Mouse (Mus musculus) lung, postnatal 0 days (tissue): ENCODE measurements around the gene Thra.

Experiments
- CTCF ChIP-seq: IDR thresholded peaks from 2 replicates; pipeline ENCODE4 v1.5.1; 2016; ENCODE audit warnings: antibody characterized with exemption, mild to moderate bottlenecking
- EP300 ChIP-seq: IDR thresholded peaks from 2 replicates; pipeline ENCODE4 v1.6.1; 2016; ENCODE audit warnings: antibody characterized with exemption, mild to moderate bottlenecking, control low read depth

DNA sequence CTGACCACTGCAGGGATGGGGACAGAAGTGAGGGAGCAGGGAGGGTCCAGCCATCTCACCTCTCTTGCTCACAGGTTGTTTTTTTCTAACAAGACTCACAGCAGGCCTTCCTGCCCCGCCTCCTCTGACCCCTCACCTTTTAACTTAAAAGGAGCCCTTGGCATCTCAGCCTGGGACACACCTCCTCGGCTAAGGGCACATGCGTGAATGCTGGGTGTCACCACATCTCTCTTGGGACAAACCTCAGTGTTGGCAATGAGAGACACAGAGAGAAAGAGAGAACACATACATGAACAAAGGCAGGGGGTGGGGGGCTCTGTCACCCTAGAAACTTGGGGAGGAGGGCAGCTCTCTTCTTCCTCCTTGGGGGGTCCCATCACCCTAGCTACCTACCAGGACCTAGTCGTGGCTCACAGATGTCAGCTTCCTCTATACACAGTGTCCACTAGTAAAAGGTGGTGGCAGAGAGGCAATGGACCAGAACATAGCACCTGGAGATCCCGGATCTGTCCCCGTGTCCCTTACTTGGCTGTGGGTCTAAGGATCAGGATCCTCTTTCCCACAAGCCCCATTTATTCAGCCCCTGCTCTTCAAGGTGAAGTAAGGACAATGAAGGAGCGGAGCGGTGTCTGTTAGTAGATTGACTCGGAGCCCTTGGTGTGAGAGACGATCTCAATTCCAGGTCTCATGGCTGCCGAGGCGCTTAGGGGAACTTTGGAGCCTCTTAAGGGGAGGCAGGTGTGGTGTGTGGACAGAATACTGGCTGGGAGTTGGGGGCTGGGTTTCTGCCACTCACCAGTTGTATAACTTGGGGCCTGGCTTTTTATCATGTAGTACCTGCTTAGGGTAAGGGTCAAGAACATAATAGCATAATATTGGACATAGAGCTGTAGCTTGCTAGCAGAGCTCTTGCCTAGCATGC, 5.8 kb downstream of the Thra start:
- TF ChIP-seq CTCF (no peak), EP300 (no peak)
